Mouse (Mus musculus) retina, postnatal 1 day (tissue): ENCODE data around the gene Gm10639.
A peak's percentile ranks its signal among the peaks of the same experiment; 100 is the strongest.
"Not testable (repeated sequence)": the region's sequence is repeated elsewhere in the genome, so short reads cannot be mapped to it uniquely, and the experiment has no call there.

Experiments
- DNase-seq: peaks from one replicate; pipeline ENCODE4 v3.0.0-alpha.2; 2012

Gene Gm10639

GRCm38 (mm10) chr9:78289723-78290122, at the start of gene Gm10639:
Gene Gm10639 (plus strand): TSS chr9:78289923.
- not testable (repeated sequence) for DNase-seq

- not testable (repeated sequence) for DNase-seq
These were observed 33.8 kb upstream of the Gm10639 start for GRCm38 (mm10) chr9:78255683-78256470.

- not testable (repeated sequence) for DNase-seq
These were observed 32.8 kb upstream of the Gm10639 start, which contains the start of gene Gm3776 for GRCm38 (mm10) chr9:78256914-78257313. Gene Gm3776 (plus strand): TSS chr9:78257129.

- not testable (repeated sequence) for DNase-seq
These were observed 30.0 kb upstream of the Gm10639 start for GRCm38 (mm10) chr9:78259688-78260087.

DNA sequence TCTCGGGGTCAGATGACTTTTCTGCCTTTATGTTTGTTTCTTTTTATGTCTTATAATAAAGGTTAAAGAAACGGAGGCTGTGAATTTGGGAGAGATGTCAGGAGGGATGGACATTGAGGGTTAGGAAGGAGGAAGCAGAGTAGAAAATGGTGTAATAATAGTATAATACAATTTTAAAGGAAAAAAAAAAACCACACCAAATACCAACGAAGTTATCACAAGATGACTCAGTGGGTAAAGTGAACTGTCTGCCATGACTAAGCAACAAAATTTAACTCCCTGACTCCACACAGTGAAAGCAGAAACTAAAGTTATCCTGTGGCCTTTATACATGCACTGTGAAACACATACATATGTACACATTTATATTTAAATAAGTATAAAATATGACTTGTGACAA, 18.8 kb upstream of the Gm10639 start:
- not testable (repeated sequence) for DNase-seq

- DNase-seq: not testable (repeated sequence)
These were observed 7.6 kb upstream of the Gm10639 start for GRCm38 (mm10) chr9:78282002-78282711.

- not testable (repeated sequence) for DNase-seq
These were observed 660 bp upstream of the Gm10639 start for GRCm38 (mm10) chr9:78289063-78289462.

DNA sequence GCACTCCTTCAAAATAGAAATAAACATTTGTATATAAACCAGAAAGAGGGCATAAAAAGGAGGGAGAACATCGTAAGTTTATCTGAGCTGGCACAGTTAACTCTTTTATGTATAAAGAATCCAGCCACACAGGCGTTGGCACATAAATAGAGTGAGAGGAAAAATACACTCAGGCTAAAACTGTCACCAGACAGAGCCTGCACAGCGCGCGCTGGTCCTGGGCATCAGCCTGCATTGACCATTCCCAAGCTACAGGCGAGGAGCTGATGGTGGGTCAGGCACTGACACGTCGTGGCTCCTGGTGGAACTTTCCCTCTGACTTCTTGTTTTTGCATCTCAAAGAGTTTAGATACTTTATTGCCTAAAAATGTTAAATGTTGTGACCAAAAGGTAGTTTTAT, 2.7 kb downstream of the Gm10639 start:
- not testable (repeated sequence) for DNase-seq

GRCm38 (mm10) chr9:78293683-78294082, 4.0 kb downstream of the Gm10639 start:
- not testable (repeated sequence) for DNase-seq

- not testable (repeated sequence) for DNase-seq
These were observed 5.1 kb downstream of the Gm10639 start for GRCm38 (mm10) chr9:78294781-78295180.

DNA sequence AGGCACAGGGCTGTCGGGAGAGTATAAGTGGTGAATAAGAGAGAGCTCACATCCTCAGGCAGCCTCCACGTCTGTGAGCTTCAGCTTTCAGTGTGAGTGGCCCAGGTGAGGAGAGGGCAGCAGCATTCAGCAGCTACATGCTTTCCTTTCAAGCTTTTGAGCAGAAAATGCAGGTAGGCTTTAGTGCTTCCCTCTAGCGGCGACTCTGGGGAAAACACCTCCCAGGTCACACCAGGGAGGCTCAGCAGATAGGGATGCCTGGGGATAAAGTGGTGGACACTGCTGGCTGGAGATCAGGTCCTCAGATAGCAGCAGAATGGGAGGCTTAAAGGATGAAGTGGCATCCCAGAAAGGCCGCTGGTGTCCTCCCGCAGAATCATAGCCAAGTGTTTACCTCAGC, 6.4 kb downstream of the Gm10639 start:
- peak; percentile 69 for DNase-seq

GRCm38 (mm10) chr9:78298232-78298631, 8.5 kb downstream of the Gm10639 start:
- no peak for DNase-seq

GRCm38 (mm10) chr9:78299143-78299542, 9.4 kb downstream of the Gm10639 start:
- not testable (repeated sequence) for DNase-seq

DNA sequence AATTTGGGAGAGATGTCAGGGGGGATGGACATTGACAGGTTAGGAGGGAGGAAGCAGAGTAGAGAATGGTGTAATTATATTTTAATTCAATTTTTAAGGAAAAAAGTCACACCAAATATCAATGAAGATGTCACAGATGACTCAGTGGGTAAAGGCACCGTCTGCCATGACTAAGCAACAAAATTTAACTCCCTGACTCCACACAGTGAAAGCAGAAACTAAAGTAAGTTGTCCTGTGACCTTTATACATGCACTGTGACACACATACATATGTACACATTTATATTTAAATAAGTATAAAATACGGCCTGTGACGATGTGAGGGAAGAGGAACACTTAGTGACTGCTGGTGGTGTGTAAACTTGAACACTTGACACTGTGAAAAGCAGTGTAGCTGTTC, 18.4 kb downstream of the Gm10639 start:
- DNase-seq: not testable (repeated sequence)

- no peak for DNase-seq
These were observed 25.0 kb downstream of the Gm10639 start, which contains the start of gene Omt2a for GRCm38 (mm10) chr9:78314696-78315095. Gene Omt2a (minus strand): TSS chr9:78314796.

- peak; percentile 2 for DNase-seq
These were observed 29.8 kb downstream of the Gm10639 start for GRCm38 (mm10) chr9:78319499-78319898.

DNA sequence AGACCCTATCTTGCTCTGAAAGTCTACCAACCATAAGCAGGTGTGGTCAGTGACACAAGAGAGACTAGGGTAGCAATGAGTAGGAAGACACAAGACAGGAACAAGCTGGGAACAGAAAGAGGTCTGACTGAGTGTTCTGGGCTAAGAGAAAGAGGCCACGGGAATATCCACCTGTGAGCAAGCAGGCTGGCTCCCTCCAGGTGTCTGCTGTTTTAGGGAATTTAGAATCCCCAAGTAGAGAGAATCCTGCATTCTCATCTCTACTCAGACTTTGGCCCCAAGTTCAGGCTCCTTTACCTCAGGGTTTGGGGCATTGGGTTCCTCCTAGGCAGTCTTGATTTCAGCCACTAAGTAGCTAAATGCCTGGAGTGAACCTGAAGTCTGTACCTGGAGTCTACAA, 37.6 kb downstream of the Gm10639 start, which contains the start of gene Omt2b:
Omt2b (plus strand) TSS at position 301 of the 400 bp plus-strand sequence.
- DNase-seq: not testable (repeated sequence)

DNA sequence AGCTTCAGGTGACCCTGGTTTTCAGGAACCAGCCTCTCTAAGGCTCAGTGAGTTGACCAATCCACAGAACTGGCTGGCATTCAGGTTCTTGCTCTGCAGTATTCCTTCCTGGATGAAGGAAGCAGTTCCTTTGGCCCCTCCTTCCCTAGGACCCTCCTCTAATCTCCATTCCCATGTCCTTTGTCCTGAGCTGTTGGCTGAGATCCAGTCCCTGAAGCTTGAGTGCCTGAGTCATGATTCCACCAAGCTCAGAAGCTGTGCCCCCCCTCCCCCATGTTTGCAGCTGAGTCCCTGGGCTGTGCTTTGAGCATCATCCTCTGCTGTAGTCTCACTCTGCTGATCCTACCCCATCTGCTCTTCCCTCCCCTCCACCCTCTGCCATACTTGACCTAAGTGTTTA, 47.3 kb downstream of the Gm10639 start:
- peak; percentile 51 for DNase-seq

GRCm38 (mm10) chr9:78340324-78340723, 50.6 kb downstream of the Gm10639 start:
- peak; percentile 65 for DNase-seq

- DNase-seq: not testable (repeated sequence)
These were observed 52.8 kb downstream of the Gm10639 start for GRCm38 (mm10) chr9:78342494-78342893.

- DNase-seq: not testable (repeated sequence)
These were observed 53.3 kb downstream of the Gm10639 start for GRCm38 (mm10) chr9:78343055-78343454.

- DNase-seq: not testable (repeated sequence)
These were observed 55.5 kb downstream of the Gm10639 start for GRCm38 (mm10) chr9:78345235-78345634.

GRCm38 (mm10) chr9:78347004-78347403, 57.3 kb downstream of the Gm10639 start:
- no peak for DNase-seq
